Mouse (Mus musculus) left cerebral cortex, postnatal 4 days (tissue): ENCODE data around the gene Gpr146. TPM values are rescaled to one million over a fixed set of nuclear protein-coding genes. Genes with fewer than 3 reads are reported as not detected.
"Not testable (repeated sequence)": the region's sequence is repeated elsewhere in the genome, so short reads cannot be mapped to it uniquely, and the experiment has no call there.

Source experiments
- DNase-seq: peaks from one replicate; pipeline ENCODE4 v3.0.0-alpha.2; 2022
- intact Hi-C: fragments of 180-260 bp; cut with DNase I; formaldehyde crosslinking; loops from one replicate; pipeline ENCODE4 v1.15.1; 2025
- total RNA-seq, 2 experiments: library from RNA; stranded (reverse); gene quantifications; 2 replicates each; pipeline ENCODE4 v1.2.3; 2021

Gene Gpr146
- total RNA-seq, 2 experiments from 2014 or later, result 2.2 to 2.5 TPM

GRCm38 (mm10) chr5:139380385-139381248, 3.1 kb downstream of the Gpr146 start:
- DNase-seq, result peak; percentile 91
- intact Hi-C loops, result no loop called here

DNA sequence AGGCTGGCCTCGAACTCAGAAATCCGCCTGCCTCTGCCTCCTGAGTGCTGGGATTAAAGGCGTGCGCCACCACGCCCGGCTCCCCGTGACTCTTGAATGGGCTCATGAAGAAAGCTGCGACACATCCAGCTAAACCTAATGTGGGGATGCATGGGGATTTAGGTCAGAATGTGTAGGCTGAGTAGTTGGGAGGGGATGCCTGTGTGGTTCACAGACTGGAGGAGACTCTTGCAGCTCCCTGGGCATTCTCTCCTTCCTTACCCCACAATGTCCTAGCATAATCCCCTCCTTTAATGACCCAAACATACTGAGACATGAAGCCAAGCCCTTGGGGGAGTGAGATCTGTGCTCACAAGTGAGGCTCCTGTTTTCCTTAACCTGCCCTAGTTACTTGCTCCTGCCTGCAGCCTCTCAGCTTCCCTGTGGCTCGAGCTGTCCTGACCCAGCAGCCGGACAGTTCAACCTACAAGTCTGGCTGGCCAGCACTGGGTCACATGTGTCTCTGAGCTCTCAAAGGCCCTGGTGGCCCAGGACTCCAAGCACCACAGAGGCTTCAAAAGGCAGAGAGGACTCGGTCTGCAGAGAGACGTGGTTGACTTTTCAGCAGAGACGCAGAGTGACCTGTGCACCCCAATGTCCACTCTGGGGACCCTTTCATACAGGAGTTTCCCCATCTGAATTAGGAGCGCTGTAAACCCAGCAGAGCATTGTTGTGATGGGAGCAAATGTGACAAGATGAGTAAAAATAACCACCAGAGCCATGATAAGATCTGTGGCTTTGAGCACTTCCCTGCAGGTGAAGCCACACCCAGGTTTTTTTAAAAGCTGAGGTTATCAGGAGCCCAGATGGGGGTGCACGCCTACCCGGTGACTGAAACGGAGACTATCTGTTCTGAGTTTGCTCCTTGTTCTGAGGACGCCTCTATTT, 4.4 kb downstream of the Gpr146 start:
- intact Hi-C loops, result no loop called here

GRCm38 (mm10) chr5:139382760-139383159, 5.3 kb downstream of the Gpr146 start:
- DNase-seq, result no peak
- intact Hi-C loops, result no loop called here

More for the DNA sequence above, 4.4 kb downstream of the Gpr146 start:
- no peak for DNase-seq

DNA sequence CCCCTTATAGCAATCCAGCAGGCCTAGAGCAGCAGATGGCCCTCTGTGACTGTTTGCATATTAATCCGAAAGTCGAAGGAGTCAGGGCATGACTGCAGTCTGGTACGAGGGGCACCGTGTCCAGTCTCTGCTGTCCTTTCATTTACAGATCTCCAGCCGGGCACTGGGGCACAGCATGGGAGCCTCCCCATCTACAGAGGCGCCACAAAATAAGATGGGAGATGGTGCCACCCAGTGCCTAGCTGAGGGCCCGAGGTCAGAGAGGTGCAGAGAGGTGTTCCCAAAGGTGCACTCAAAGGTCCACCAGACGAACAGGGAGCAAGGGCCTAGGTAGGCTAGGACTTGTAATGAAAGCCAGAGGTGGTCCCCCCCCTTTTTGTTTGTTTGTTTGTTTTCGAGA, 5.7 kb downstream of the Gpr146 start:
- intact Hi-C loops, result no loop called here
- DNase-seq, result no peak

GRCm38 (mm10) chr5:139384531-139384930, 7.0 kb downstream of the Gpr146 start:
- intact Hi-C loops, result no loop called here

GRCm38 (mm10) chr5:139386047-139386446, 8.6 kb downstream of the Gpr146 start:
- DNase-seq, result no peak
- intact Hi-C loops, result no loop called here

More at GRCm38 (mm10) chr5:139384531-139384930, 7.0 kb downstream of the Gpr146 start:
- no peak for DNase-seq

- peak; percentile 77 for DNase-seq
- intact Hi-C loops, result no loop called here
Measured at GRCm38 (mm10) chr5:139387329-139388194, 10.1 kb downstream of the Gpr146 start.

- DNase-seq, result no peak
- intact Hi-C loops, result no loop called here
Measured at GRCm38 (mm10) chr5:139388195-139388570, 10.7 kb downstream of the Gpr146 start.

DNA sequence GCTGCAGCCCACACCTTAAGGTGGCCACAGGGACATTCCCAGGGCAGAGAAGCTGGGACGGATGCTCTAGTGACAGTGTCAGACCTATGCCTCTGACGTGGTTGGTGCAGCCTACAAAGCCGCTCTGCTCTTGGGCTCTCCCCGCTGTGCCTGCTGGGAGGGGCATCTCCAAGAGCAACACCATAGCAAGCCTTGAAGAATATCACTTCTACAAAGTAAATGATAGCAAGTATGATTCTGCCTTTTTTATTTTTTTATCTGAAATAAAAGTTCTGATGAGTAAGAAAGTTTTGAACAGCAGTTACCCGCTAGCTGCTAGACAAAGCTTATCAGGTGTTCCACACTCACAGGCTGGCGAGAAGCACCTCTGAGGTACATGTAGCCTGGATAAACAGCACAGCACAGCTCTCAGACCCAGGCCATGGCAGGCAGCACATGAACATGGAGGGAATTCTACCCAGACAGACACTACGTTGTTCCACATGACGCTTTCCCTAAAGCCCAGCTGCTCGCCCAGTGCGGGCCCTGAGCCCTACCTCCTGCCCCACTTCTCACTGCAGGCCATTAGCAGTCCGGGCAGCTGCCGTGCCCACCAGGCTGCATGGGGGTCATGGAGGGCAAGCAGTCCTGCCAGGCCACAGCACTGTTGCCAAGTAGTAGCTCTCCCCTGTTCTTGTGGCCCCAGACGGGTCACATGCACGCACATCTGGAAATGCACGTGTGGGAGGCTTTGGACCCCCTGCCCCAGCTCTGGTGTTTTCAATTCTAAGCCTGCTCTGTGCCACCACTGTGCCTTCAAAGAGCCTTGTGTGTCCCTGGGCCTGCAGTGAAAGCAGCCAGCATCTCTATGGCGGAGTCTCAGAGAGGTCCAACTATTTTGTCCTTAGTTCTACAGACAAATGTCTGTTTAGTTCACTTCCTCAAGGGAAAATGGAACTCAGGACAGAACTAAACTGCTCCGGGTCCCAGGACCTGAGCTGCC, 11.5 kb downstream of the Gpr146 start:
- DNase-seq, result peak; percentile 44
- intact Hi-C loops, result no loop called here

- intact Hi-C loops, result no loop called here
- DNase-seq, result peak; percentile 57
Measured at GRCm38 (mm10) chr5:139389676-139390061, 12.2 kb downstream of the Gpr146 start.

DNA sequence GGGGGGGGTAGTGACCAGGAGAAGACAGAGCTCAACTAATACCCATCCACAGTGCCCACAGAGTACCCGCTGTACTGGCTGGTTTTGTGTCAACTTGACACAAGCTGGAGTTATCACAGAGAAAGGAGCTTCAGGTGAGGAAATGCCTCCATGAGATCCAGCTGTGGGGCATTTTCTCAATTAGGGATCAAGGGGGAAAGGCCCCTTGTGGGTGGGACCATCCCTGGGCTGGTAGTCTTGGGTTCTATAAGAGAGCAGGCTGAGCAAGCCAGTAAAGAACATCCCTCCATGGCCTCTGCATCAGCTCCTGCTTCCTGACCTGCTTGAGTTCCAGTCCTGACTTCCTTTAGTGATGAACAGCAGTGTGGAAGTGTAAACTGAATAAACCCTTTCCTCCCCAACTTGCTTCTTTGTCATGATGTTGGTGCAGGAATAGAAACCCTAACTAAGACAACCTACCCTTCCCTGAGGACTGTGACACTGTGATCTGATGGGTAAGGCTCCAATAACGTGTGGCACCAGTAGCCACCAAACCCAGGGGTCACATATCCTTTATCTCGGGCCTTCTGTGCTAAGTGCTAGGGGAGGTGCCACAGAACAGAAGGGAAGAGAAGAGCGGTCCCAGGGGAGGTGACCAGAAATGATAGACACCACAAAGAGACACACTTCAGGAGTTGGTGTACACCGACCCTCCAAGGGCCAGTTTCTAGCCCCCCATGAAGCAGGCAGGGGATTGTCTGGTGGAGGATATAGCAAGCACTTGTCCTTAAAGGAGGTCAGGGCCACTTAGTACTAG, 13.0 kb downstream of the Gpr146 start:
- intact Hi-C loops, DNase-seq: not testable (repeated sequence)

DNA sequence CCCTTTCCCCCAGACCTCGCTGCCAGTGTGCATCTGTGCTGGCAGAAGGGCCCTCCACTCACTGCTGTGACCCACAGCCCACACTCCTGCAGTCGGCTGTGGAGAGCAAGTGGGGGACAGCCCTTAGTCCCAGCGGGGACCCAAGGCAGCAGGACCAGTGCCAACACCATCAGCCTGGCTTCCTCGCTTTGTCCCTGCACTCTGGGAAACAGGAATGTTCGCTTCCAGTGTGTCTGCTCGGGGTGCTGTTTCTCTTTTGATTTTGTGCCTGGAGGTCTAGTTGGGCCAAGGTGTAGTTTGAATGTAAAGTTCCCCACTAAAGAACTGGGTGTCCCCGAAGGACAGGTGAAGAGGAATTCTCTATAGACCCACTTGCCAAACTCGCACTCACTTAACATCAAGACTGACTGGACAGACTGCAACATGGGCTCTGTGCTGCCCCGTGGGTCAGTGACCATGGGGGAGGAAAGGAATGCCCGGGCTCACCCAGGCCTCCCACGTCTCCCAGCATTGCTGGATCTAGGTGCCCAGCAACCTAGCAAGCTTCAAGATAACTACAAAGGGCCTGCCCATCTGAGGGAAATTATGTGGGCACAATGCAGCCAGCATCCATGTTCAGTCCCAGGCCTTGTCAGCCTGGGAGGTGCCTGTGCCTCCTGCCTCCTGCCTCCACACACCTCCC, 14.0 kb downstream of the Gpr146 start:
- intact Hi-C loops, result no loop called here
- peak; percentile 76 for DNase-seq

DNA sequence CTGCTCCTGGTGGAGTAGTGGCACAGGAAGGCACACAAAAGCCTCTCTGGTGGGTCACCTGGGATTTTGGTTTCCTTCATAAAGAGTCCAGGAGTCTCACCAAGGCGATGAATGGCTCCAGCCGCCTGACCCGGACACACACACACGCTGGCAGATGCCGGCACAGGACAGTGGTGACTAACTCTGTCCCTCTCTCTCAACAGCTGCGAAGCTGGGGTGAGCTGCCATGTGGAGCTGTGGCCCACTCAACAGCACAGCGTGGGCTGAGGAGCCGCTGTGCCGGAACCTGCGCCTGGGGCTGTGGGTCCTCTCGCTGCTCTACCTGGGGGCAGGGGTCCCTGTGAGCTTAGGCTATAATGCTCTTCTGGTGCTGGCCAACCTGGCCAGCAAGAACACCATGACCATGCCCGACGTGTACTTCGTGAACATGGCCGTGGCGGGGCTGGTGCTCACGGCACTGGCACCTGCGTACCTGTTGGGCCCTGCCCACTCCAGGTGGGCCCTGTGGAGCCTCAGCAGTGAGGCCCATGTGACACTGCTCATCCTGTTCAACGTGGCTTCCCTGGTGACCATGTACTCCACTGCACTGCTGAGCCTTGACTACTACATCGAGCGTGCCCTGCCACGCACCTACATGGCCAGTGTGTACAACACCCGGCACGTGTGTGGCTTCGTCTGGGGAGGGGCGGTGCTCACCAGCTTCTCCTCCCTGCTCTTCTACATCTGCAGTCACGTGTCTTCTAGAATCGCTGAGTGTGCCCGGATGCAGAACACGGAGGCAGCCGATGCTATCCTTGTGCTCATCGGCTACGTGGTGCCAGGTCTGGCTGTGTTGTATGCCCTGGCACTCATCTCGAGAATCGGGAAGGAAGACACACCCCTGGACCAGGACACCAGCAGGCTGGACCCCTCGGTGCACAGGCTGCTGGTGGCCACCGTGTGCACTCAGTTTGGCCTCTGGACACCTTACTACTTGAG, 15.0 kb downstream of the Gpr146 start:
- DNase-seq, result no peak
- intact Hi-C loops, result no loop called here

DNA sequence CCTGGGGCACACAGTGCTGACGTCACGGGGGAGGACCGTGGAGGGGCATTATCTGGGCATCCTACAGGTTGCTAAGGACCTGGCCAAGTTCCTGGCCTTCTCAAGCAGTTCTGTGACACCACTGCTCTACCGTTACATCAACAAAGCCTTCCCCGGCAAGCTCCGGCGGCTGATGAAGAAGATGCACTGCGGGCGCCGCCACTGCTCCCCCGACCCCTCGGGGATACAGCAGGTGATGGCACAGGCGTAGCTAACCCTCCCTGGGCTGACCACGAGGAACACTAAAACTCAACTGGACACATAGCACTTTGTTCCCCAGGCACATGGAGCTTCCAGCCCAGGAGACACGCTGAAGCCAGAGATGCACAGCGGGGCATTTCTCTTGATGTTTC, 15.7 kb downstream of the Gpr146 start:
- no peak for DNase-seq
- intact Hi-C loops, result no loop called here

- intact Hi-C loops, result no loop called here
- DNase-seq, result no peak
Measured at GRCm38 (mm10) chr5:139394399-139394798, 16.9 kb downstream of the Gpr146 start.

GRCm38 (mm10) chr5:139395528-139395927, 18.0 kb downstream of the Gpr146 start:
- intact Hi-C loops, result no loop called here
- DNase-seq, result no peak
